Mouse (Mus musculus): ENCODE measurements around the gene Flt1.
A peak's percentile ranks its signal among the peaks of the same experiment; 100 is the strongest.

The Flt1 gene

DNA sequence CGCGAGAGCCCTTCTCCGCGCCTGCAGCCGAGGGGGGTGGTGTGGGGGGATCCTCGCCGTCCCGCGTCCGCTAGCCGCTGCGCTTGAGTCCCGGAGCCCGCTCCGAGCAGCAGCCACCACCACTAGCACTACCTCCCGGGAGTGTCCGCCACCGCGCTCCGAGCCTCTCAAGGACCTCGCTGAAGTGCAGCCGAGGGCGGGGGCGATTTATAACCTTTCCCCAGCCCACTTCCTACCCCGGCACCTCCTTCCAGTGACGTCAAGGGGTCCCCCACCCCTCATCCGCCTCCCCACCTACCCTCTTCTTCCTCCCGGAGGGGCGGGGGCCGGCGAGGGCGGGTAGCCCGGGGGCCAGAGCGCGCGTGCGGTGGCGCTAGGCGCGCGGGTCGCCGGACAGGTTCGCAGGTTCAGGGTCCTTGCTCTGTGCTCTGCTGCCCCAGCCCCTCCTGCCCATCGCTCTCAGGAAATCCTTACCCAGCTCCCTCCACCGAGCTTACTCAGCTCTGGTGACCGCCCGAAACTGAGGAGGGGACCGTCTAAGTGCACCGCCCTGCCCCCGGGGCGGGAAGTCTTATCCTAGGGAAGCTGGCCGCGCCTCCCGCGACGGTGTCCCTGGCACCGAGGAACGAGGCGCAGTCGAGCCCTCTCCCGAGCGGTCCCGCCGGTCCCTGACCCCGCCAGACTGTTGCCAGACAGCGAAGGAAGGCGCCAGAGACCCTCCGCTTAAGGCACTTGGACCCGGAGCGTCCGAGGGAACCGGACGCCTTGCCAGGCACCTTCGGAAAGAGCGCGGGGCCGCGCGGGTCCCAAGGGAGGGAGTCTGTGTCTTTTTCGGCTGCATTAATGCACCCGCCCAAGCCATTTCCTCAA lies at the start of gene Flt1:
Flt1 (minus strand) TSS at position 181 of the 870 bp plus-strand sequence.
- no peak for DNase-seq (ENCODE audit: low spot score)

DNA sequence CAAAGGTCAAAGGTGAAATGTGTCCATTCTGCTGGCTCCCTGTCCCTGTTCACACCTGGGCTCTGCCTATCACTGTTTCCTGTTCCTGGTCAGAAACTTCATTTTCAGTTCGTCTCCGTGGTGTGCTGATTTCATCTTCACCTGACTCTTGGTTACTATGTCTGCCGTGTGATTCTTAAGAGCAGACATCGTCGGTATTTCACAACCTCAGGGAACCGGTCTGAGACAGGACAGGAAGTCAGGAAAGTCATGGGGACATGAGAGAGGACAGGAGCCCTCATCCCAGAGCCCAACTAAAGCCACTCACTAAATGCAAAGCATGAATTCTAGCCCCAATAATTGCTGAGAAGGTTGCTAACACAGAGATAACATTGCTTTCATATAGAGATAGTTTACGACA lies 49.4 kb upstream of the Flt1 start:
- DNase-seq (ENCODE audit: low spot score), result no peak

DNA sequence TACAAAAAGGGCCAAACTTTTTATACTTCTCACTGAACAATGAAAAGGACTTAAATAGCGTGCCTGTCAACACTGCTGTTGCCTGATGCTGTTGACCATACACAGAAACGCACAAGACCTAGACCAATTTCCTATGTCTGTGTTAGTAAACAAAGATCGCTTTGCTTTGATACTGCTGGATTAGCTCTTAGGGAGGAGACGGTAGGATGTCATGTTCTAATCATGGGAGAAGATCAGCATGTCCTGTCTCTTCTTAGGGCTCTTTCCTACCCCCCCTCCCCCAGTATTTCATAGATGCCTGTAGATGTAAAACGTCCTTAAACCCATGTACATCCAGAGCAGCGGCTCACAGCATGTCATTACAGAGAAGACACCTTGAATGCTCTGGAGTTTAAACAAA lies 44.1 kb upstream of the Flt1 start:
- no peak for DNase-seq (ENCODE audit: low spot score)

DNA sequence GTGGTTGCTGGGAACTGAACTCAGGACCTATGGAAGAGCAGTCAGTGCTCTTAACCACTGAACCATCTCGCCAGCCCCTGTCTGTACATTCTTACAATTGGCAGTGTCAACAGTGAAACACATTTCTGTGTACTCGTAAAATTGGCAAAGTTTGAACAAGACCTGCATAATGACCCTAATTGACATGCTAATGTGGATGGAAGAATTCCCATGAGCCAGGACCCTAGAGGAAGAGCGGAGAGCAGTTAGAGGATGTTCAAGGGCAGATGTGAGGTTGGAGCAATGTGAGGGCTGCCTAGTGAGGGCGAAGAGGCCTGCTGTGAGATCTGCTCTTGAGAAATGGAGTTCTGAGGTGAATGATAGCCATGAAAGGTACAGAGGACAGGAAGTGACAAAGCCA lies 38.2 kb upstream of the Flt1 start:
- no peak for DNase-seq (ENCODE audit: low spot score)

DNA sequence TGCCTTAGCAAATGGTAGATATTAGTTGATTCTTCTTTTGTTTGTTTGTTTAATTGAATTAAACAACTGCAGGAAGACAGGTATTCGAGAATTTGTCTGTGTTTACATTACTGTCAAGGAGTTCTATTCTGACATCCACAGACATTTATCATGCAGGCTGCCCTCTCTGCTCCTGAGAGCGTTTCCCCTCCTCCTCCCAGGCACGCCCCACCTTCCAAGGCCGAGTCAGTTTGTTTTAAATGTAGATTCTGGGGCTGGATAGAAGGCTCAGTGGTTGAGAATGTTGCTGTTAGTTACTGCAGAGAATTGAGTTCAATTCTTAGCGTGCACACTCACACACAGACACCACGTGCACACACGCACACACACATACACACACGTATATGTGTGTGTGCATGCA lies 36.2 kb upstream of the Flt1 start:
- DNase-seq (ENCODE audit: low spot score), result no peak

DNA sequence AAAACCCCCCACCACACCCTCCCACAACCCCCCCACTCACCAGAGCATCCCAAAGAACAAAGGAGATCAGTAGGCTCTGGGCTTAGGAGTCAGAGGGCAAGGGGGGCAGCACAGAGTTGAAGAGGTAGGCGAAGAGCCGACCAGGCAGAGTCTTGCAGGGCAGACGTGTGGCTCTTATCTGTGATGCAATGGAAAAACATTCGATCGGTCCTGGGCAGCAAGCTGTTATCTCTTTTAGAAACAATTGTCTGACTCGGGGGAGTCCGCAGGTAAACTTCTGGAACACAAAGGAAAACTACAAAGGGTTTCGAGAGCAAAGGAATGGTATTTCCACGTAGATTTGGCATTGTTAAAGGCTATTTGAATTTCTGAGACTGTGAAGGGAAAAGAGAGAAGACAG lies 35.5 kb upstream of the Flt1 start:
- no peak for DNase-seq (ENCODE audit: low spot score)

DNA sequence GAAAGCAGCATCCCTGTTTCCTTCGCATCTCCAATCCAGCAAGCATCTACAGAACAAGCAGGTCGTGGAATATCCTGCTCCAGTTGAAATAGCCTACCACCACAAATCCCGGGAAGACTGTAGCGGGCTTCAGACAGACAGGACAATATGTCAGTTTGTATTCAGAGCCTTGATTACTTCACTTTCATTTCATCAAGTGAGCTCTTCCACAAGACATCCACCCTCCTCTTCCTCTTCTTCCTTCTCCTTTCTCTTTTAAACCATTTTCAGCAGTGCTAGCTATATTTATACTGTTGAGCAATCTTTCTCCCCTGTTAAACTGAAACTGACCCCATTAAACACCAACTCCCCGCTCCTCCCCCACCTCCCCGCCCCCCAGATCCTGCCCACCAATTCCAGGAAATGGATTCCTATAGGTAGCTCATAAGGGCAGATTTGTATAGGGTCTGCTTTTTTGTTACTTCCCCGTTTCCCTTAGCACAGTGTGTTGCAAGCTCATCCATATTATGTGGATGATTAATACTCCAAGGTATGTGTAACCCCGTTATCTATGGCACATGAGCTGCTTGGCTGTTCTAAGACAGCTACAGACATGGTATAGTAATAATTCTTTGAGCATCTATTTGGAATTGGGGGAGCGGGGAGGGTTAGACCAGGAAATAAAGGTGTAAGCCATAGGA lies 33.0 kb upstream of the Flt1 start:
- no peak for DNase-seq (ENCODE audit: low spot score)

DNA sequence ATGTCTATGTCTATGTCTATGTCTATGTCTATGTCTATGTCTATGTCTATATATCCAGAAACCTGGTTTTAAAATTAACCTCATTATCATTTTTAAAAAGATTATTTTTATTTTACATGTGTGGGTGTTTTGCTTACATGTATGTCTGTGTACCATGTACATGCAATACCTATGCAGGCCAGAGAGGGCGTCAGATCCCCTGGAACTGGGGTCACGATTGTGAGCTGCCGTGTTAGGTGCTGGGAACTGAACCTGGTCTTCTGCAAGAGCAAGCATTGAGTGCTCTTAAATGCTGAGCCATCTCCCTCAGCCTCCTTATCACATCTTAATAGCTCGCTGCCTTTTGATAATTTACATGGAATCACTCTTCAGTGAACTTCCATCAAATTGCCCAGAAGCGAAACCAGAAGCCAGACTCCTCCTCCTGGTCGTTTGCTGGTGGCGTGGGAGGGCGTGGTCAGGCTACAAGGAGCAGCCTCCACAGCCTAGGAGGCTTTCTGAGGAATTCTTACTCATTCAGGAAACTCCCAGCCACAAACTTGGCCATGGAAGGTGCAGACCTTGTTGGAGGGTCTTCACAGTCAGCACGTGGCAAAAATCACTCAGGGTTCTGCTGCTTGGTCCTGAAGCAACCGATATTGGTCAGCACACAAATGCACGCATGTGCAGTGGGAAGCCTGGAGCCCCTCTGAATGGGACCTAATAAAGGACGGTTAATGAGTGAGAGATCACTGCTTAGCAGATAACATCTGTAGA lies 32.2 kb upstream of the Flt1 start:
- DNase-seq (ENCODE audit: low spot score), result peak; percentile 15

DNA sequence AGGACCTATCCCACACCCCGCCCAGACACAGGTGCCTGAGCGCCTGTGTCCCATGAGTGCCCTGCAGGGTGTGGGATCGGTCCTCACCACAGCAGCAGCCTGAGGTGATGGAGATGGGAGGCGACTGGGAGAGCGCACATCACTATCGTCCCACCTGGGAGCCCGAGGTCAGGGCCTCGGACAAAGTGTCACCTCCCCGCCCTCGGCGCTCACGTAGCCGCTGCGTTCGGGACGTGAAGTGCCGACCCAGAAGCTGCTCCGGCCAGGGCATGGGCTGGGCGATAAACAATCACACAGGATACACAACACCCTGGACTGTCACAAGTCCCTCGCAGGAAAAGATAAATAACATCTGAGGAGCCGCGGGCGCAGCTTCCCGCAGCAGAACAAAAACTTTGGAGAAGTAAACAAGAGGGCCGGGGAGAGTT lies 27.1 kb upstream of the Flt1 start:
- DNase-seq (ENCODE audit: low spot score), result no peak

DNA sequence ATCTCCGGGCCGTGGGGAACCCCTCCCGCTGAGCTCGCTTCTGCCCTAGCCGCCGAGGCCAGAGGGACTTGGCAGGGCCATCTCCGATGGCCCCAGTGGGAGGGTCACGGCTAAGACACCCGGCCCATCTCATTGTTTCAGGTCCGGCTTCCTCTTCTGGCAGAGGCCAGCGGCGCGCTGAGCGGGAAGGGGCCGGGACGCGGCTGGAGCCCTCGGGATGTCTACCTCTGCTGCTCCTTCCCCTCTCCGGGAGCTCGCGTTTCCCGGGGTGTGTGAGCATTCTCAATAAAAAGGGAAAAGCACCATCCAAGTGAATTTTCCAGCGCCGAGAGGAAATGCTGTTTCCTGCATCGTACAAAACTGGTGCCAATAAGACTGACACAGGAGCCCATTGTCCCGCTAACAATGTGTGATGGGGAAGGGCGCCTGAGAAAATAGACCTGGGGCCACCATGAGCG lies 25.9 kb upstream of the Flt1 start:
- DNase-seq (ENCODE audit: low spot score), result no peak

DNA sequence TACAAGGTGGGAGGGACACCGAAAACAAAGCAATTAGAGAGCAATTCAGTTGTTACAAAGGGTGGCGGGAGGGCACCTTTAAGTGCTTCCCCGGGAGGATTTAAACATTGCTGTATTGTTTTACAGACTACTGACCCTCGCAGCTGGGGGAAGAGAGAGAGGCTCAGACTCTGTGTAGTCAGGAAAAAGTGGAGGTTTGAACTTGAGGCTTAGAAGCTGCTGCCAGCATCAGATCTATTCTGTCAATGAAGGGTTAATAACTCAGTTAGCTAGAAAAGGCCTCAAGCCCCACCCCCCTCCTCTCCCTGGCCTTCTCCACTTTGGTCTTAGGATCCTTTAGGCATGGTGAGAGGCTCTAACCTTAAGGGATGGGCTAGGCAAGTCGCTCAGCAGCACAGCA lies 24.2 kb upstream of the Flt1 start:
- no peak for DNase-seq (ENCODE audit: low spot score)

DNA sequence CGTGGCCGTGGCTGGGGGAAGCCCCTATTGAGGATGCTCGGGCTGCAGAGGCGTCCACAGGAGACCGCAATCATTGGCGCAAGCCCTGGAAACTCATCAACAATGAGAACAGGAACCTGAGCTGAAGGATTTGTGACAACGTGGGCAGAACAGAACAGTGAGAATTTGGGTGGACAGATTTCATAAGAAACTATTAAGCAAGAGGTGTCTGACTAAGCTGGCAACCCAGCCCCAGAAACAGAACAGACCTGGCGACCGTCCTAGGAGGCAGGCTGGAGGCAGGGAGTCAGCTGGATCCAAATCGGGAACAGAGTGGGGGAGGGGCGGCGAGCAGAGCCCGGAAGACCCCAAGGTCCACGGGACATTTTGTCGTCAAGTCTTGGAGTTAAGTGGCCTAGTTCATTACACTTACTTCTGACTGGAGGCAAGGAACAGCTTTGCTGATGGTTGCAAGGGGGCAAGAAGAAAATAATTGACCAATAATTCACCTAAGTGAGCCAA lies 22.3 kb upstream of the Flt1 start:
- DNase-seq (ENCODE audit: low spot score), result peak; percentile 56

DNA sequence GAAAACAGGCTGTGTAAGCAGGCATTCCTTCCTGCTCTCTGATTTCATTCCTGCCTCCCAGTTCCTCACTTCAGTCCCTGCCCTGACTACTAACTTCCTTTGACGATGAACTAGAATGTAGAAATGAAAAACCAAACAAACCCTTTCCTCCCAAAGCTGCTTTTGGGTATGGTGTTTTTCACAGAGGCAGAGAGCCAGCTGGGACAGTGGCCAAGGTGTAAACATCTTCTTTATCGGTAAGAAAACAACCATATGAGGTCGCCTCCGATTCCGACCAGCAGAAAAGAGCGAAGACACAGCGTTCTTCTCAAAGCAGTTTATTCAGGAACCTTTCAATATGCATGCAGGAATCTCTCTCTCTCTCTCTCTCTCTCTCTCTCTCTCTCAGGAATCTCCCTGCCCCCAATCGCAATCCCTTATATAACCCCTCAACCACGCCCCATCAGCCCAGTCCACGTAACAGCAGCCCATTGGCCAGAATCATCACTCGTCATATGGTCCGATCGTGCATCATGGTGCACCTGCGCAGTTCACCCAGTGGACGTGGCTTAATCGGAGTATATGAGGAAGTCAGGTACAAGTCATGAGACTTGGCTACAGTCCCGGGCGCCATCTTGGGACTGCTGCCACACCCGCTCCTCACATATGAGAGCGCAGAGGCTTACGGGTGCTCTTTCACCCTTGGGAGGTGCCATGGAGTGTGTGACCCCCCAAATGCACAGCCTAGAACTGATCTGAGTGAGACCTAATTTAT lies 19.3 kb upstream of the Flt1 start:
- no peak for DNase-seq (ENCODE audit: low spot score)

DNA sequence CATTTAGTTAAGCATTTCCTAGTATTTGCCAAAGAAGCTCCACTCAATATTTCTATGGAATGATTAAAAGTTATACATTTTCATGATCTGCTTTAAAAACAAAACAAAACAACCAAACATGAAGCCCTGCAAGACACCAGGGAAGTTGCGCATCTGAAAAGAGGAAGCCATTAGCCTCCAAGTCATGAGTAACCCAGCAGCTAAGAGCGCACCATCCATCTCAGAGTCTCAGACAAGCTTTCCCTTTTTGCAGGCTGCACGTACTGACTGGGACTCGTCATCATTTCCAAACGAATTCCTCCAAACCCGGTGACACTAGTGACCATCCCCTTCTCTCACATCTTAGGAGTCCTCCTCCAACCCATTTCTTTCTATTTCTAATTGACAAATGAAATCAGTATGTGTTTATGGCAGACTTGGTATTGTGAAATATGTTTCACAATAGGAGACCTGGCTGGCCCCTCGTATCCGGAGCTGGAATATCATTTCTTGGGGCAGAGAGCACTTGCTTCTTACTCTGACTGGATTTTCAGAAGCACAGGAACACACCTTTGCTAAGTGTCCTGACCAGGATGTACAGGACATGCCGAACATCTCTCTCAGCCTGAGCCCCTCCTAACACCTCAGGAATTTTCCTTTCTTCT lies 16.8 kb upstream of the Flt1 start:
- DNase-seq (ENCODE audit: low spot score), result no peak

DNA sequence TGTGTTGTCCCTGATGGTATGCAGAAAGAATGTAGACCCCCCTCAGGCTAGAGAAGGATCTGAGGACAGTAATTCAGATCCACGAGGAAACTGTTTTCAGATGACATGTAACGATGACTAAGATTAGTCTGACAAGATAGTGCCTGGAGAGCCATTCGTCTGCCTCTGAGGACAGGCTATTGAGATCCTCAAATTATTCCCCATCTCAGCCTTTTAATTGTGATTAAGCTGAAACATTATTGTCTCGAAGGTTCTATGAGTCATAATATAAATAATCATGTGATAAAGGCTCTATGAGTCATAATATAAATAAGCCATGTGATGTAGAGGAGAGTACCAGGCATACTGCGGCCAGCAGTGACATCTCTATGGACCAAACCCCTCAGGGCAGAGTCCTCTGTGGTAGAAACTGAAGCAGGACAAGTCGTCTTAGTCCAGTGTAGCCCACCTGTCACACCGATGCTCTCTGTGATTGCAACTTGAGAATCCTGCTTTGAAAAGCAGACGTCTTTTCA lies 11.0 kb upstream of the Flt1 start:
- no peak for DNase-seq (ENCODE audit: low spot score)

DNA sequence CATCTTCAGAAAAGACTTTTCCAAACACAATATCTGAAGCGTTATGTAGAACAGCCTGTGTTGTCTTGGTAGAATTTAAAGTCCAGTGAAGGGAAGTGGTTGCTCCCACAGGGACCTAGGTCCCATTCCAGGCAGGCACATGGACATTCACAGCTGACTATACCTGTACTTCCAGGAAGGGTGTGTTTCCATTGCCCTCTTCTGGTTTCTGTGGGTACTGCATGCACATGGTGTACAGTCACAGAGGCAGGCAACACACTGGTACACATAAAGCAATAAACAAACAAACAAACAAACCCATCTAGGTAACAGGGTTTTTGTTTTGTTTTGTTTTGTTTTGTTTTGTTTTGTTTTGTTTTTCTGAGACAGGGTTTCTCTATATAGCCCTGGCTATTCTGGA lies 7.9 kb upstream of the Flt1 start:
- no peak for DNase-seq (ENCODE audit: low spot score)

DNA sequence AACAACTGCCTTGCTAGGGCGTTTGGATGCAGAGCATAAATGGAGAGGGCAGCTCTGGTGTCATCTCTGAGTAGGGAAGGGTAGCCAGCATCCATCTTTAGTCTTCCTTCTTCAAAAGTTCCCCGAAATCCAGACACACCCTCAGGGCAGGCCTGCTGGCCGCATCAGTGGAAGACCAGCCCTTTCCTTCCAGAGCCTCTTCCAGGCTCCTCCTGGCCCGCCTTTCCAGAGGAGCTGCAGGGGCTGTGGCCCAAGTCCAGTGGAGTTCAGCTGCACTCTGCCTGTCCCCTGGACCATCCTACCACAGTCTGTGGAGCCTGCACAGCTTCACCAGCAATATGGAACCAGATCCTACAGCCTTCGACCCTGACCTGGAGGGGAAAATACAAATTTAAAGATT lies 7.1 kb upstream of the Flt1 start:
- no peak for DNase-seq (ENCODE audit: low spot score)

DNA sequence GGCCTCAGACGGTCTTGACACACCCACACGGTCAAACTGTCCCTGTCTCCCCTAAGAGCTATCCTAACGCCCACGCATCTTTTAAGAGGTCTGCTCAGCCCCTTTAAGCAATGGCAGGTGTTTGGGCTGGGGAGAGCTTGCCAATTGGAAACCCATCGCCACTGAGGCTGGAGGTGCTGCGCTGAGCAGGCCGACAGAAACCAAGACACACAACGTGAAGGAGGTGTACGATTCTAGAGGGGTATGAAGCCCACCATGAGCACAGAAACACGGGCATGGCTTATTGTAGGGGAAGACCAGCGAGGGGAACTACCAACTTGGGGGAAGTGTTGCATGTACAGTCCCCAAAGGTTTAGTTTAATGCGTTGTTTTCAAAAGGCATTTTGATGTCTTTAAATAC lies 1.7 kb upstream of the Flt1 start:
- no peak for DNase-seq (ENCODE audit: low spot score)

DNA sequence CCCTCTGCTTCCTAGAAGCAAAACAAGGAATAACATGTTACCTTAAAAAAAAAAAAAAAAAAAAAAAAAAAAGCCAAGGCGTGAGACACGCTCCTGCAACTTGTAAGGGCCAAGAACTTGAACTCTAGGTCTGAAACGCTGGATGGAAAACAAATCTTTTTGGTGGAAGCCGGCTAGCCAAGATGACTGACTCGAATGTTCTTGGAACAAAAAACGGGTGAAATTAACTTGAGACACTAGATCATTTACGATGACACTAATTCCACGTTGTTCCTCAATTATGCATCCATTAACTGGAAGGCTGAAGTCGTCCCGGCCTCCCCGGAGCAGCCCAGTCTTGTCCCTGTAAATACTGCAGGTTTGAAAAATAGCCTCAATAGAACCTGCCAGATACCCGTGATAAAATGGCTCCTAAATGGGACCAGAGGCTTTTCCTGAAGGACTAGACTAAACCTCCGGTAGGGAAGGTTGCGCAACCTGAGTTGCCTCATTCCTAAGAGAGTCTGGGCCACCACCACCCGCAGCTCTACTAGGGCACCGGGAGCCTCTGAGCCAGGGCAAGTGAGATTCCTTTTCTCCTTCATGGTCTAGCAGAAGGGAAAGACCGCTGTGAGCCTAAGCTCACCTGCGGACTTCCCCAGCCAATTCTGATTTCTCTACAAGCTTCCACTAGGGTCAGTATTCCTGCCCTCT lies 1.0 kb upstream of the Flt1 start:
- no peak for DNase-seq (ENCODE audit: low spot score)

All from layer of hippocampus, adult 11-12 months (tissue).